Mouse (Mus musculus) C3H10T1/2 (cell line): Measurements from ENCODE around the gene Zc3h4. TPM values are rescaled to one million over a fixed set of nuclear protein-coding genes. Genes with fewer than 3 reads are reported as not detected.

Experiments used
- polyA plus RNA-seq, 2 experiments: library from polyadenylated mRNA; unstranded; fragments of >200 nt; fragmentation: generic; extraction: Trizol; gene quantifications; one replicate each; pipeline ENCODE4 v1.2.1; 2012; ENCODE audit warnings: missing spikeins in 2 of 2

Zc3h4 gene
- polyA plus RNA-seq: 10 to 100 TPM in 1 of 2 experiments, 1 to 10 TPM in 1; 7.3 to 31.0 TPM

DNA sequence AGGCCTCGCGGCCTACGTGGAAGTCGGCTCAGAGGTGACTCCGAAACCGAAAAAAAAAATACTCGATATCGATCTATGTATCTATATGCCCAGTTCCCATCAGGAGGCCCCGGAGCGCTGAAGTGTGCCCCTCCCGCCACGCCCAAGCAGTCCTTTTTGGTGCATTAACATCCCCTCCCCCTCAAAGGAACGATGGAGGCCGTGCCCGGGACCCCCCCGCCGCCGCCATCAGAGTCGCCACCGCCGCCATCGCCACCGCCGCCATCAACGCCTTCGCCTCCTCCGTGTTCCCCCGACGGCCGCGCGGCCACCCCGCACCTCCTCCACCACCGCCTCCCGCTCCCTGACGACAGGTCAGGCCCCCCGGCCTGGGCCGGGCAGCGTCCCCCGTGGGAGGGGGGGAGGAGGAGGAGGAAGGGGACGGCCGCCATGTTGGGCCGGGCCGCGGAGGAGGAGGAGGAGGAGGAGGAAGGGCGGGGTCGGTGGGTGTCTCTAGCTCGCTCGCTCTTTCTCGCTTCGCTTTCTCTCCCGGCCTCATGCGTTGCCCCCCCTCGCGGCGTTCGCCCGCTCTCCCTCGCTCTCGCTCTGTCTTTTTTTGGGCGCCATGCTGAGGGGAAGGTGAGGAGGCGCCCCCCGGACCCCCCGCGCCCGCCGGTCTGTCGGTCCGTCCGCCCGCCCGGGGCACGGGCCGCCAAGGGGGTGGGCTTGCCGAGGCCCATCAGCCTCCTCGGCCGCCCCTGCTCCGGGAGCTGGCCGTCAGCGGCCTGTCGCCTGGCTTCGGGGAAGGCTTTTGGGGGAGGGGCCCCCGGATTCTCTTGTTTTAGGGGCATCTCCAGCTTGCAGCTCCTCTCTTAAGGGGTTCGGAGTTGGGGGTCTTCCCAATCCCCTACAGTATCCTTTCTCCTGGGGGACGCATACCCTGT, at the start of gene Zc3h4:
TSS of gene Zc3h4 (plus strand) at position 222 of the 923 bp plus-strand sequence.

DNA sequence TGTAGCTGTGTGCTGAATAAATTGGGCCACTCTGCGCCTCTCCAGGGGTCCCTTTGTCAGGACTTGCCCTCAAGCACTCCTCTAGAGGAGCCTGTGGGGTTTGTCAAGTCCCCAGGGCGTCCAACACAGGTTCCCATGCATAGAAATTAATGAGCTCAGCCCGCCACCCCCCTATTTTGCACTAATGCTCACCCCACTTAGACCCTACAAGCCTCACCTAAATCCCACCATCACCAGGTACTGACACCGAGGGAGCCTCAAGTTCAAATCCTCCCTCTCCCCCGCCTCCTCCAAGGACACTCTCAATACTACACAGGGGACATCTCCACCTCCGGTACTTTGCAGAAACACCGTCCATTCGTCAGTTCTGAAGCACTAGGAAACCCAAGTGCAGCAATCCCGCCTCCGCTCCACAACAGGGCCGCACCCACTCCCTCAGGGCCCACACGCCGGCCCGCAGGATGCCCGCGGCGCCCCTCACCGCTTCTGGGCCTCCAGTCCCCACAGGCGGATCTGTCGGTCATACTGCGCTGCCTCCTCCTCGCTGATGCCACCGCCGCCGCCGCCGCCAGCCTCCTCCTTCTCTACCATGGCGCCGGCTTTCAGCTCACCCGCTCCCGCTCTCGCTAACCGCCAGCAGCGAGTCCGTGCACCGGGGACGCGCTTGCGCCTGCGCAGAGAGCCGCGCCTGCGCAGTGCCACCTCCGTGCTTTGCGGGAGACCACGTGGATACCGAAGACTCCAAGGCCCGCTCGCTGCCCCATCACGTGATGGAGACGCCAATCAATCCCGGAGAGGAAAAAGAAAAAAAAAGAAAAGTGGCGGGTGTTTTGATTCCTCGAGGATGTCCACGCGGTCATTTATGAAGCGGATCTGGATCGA, 13.3 kb upstream of the Zc3h4 start, which contains the start of gene Sae1:
TSS of gene Sae1 (minus strand) at position 647 of the 882 bp plus-strand sequence.

DNA sequence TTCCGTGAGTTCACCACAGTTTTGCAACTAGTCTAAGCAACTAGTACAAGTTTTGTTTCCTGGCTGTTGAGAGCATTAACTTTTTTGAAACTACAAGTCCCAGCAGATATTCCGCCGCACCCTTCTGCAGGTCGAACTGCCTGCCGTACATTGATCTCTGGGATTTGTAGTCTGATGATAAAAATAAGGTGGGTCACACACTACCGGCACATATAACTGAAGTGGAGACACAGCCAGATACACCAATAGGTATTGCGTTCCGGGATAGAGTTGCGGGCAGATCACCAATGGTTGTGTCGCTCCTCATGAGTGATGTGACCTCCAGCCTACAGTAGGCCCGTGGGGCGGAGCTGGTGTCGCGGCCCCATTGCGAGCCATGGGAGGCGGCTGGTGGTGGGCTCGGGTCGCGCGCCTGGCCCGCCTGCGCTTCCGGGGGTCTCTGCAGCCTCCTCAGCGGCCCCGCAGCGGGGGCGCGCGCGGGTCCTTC, 51.9 kb downstream of the Zc3h4 start, which contains the start of gene Tmem160:
TSS of gene Tmem160 (plus strand) at position 193 of the 487 bp plus-strand sequence.

DNA sequence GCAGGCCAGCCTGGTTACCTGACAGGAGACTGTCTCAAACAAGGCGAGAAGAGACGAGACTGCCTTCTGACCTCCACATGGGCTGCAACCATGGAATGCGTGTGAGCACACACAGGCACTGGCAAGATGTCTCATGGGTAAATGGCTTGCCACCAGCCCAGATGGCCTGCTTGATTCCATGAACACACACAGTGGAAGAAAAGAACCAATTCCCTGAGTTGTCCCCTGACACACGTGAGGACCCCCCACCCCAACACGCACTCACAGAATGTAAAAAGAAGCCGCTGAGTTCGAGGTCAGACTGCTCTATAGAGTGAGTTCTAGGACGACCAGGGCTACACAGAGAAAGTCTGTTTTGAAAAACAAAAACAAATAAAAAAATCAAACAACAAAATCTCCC, 76.9 kb downstream of the Zc3h4 start, which contains the start of gene Npas1:
TSS of gene Npas1 (minus strand) at position 101 of the 400 bp plus-strand sequence.

Other genes with a start within 250 kb of the Zc3h4 start
- gene Meis3, start 225.8 kb upstream of the Zc3h4 start, polyA plus RNA-seq: 1 to 10 TPM in 1 of 2 experiments, under 1 TPM in 1; 0.43 to 5.6 TPM
- 10 to 100 TPM in 1 of 2 experiments, 1 to 10 TPM in 1; 7.0 to 11.8 TPM for gene Dhx34, start 178.9 kb upstream of the Zc3h4 start, polyA plus RNA-seq
- not detected for gene C5ar2, start 156.8 kb upstream of the Zc3h4 start, polyA plus RNA-seq
- not detected for gene C5ar1, start 141.4 kb upstream of the Zc3h4 start, polyA plus RNA-seq
- gene Inafm1, start 127.3 kb upstream of the Zc3h4 start, polyA plus RNA-seq: 10 to 100 TPM in 1 of 2 experiments, 1 to 10 TPM in 1; 6.0 to 31.6 TPM
- 10 to 100 TPM; 16.9 to 48.0 TPM for gene Ccdc9, start 114.1 kb upstream of the Zc3h4 start, polyA plus RNA-seq
- 10 to 100 TPM in 1 of 2 experiments, 1 to 10 TPM in 1; 6.2 to 26.3 TPM for gene Bbc3, start 92.5 kb upstream of the Zc3h4 start, polyA plus RNA-seq
- 100 to 1,000 TPM; 106 to 121 TPM for gene Sae1, start 13.1 kb upstream of the Zc3h4 start, polyA plus RNA-seq
- gene Tmem160, start 51.9 kb downstream of the Zc3h4 start, polyA plus RNA-seq: 100 to 1,000 TPM; 125 to 211 TPM
- under 1 TPM; 0.06 to 0.20 TPM for gene Npas1, start 76.8 kb downstream of the Zc3h4 start, polyA plus RNA-seq
- gene Arhgap35, start 214.1 kb downstream of the Zc3h4 start, polyA plus RNA-seq: 10 to 100 TPM in 1 of 2 experiments, 1 to 10 TPM in 1; 3.6 to 26.5 TPM